Mouse (Mus musculus) ES-Bruce4 (cell line): Measurements from ENCODE around the gene Igbp1.

ENCODE experiments used
- CTCF ChIP-seq: IDR thresholded peaks from one replicate; pipeline ENCODE4 v1.8.1; 2011; ENCODE audit warnings: low read depth, low read length
- EP300 ChIP-seq: IDR thresholded peaks from 2 replicates; pipeline ENCODE4 v1.6.1; 2011; ENCODE audit warnings: low read depth, low read length; ENCODE audit not compliant: insufficient read depth
- POLR2A ChIP-seq: IDR thresholded peaks from one replicate; pipeline ENCODE4 v1.8.1; 2011; ENCODE audit warnings: low read length; ENCODE audit not compliant: insufficient read depth

GRCm38 (mm10) chrX:100518532-100518931 lies 24.4 kb downstream of the Igbp1 start:
- TF ChIP-seq POLR2A (no peak), CTCF (no peak), EP300 (no peak)
